Mouse (Mus musculus): ENCODE data around the gene Phf21a. TPM values are rescaled to one million over a fixed set of nuclear protein-coding genes. Genes with fewer than 3 reads are reported as not detected.

The Phf21a gene
- total RNA-seq (2014; rRNA removed) (41.3 and 117 TPM in 2 replicates), polyA plus RNA-seq (2015; fragmentation: Nextera tagmentation; extraction: Ambion mirVana) (24.1 and 31.7 TPM in 2 replicates)

DNA sequence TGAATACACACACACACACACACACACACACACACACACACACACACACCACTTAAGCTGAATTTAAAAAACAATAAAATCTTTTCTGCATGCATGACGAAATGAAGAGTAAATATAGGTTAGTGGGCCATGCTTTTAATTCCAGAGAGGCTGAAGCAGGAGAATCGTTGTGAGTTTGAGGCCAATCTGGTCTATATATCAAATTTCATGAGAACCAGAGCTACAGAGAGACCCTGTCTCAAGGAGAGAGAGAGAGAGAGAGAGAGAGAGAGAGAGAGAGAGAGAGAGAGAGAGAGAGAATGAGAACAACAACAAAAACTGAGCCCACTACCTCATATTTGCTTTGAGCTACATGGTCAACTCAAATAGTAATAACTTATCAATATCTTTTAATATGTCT is at the start of gene Phf21a:
Phf21a (plus strand) TSS at position 301 of the 400 bp plus-strand sequence.
- 88% methylated on average over 2 of the region's 2 CpGs for WGBS
- Histone ChIP-seq H3K4me3 (ENCODE audit: low read depth, low read length) (no peak within 1 kb of the TSS), H3K4me2 (ENCODE audit: low read depth, low read length, poor library complexity, severe bottlenecking) (no peak within 1 kb of the TSS), H3K36me3 (ENCODE audit: insufficient read depth, low read length) (no peaks in the 10 kb centered on the region), H3K4me1 (ENCODE audit: insufficient read depth, low read length) (no peaks in the 10 kb centered on the region), H3K27ac (ENCODE audit: low read depth, low read length) (no peak within 1 kb of the TSS), H3K27me3 (ENCODE audit: insufficient read depth, low read length) (no peaks in the 10 kb centered on the region), H3K9me3 (ENCODE audit: low read length) (no peaks in the 10 kb centered on the region), H3K9ac (replicated peaks; ENCODE audit: low read length, poor library complexity, severe bottlenecking) (no peak within 1 kb of the TSS)
- no peak for TF ChIP-seq CTCF (IDR thresholded peaks at IDR 0.05)
- ATAC-seq (ENCODE audit: low FRiP score), result no peak
- no peak for DNase-seq (ENCODE audit: low spot score)

DNA sequence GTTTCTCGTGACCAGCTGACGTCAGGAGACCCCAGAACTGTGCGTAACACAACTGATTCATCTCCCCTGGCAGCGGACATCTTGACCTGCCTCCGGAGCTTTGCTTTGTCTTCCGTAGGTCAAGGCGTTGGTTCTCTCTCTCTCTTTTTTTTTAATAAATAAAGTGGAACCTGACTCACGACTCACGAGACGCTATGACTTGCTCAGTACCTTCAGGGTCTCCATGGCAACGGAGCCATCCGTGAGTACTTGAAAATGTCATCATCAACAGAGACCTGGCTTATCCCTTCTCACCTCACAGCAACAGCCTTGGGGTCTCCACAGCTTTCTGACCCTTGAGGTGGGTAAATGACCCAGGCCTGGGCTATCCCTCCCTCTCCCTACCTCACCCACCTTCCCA is 49.6 kb upstream of the Phf21a start:
- ATAC-seq (ENCODE audit: low FRiP score) (no peak), DNase-seq (ENCODE audit: low spot score) (peak; percentile 45)
- no peak overlapping the region for H3K9ac ChIP-seq (replicated peaks; ENCODE audit: low read length, poor library complexity, severe bottlenecking)
- H3K4me3 ChIP-seq (ENCODE audit: low read depth, low read length), result no peak overlapping the region
- H3K27me3 ChIP-seq (ENCODE audit: insufficient read depth, low read length), result no peaks in the 10 kb centered on the region
- H3K27ac ChIP-seq (ENCODE audit: low read depth, low read length), result no peak overlapping the region
- 71% methylated on average over 12 of the region's 12 CpGs for WGBS
- H3K36me3 ChIP-seq (ENCODE audit: insufficient read depth, low read length), result no peaks in the 10 kb centered on the region
- TF ChIP-seq CTCF (IDR thresholded peaks at IDR 0.05), result no peak
- H3K9me3 ChIP-seq (ENCODE audit: low read length), result no peaks in the 10 kb centered on the region
- H3K4me1 ChIP-seq (ENCODE audit: insufficient read depth, low read length), result no peaks in the 10 kb centered on the region
- no peak overlapping the region for H3K4me2 ChIP-seq (ENCODE audit: low read depth, low read length, poor library complexity, severe bottlenecking)

- WGBS, result 42% methylated on average over 4 of the region's 4 CpGs
- DNase-seq (ENCODE audit: low spot score) (no peak), ATAC-seq (ENCODE audit: low FRiP score) (no peak)
- H3K4me1 ChIP-seq (ENCODE audit: insufficient read depth, low read length), result no peaks in the 10 kb centered on the region
- no peak overlapping the region for H3K4me3 ChIP-seq (ENCODE audit: low read depth, low read length)
- no peak for TF ChIP-seq CTCF (IDR thresholded peaks at IDR 0.05)
- no peak overlapping the region for H3K27ac ChIP-seq (ENCODE audit: low read depth, low read length)
- H3K4me2 ChIP-seq (ENCODE audit: low read depth, low read length, poor library complexity, severe bottlenecking), result no peak overlapping the region
- no peaks in the 10 kb centered on the region for H3K36me3 ChIP-seq (ENCODE audit: insufficient read depth, low read length)
- no peak overlapping the region for H3K9ac ChIP-seq (replicated peaks; ENCODE audit: low read length, poor library complexity, severe bottlenecking)
- no peaks in the 10 kb centered on the region for H3K27me3 ChIP-seq (ENCODE audit: insufficient read depth, low read length)
- H3K9me3 ChIP-seq (ENCODE audit: low read length), result no peaks in the 10 kb centered on the region
Measured at GRCm38 (mm10) chr2:92047601-92048000, 45.3 kb upstream of the Phf21a start.

- Histone ChIP-seq H3K9ac (replicated peaks; ENCODE audit: low read length, poor library complexity, severe bottlenecking) (no peak overlapping the region), H3K9me3 (ENCODE audit: low read length) (no peaks in the 10 kb centered on the region), H3K4me3 (ENCODE audit: low read depth, low read length) (no peak overlapping the region), H3K36me3 (ENCODE audit: insufficient read depth, low read length) (no peaks in the 10 kb centered on the region), H3K4me2 (ENCODE audit: low read depth, low read length, poor library complexity, severe bottlenecking) (no peak overlapping the region), H3K27ac (ENCODE audit: low read depth, low read length) (no peak overlapping the region), H3K4me1 (ENCODE audit: insufficient read depth, low read length) (no peaks in the 10 kb centered on the region), H3K27me3 (ENCODE audit: insufficient read depth, low read length) (no peaks in the 10 kb centered on the region)
- ATAC-seq (ENCODE audit: low FRiP score), result no peak
- 77% methylated on average over 9 of the region's 9 CpGs for WGBS
- no peak for TF ChIP-seq CTCF (IDR thresholded peaks at IDR 0.05)
- no peak for DNase-seq (ENCODE audit: low spot score)
Measured at GRCm38 (mm10) chr2:92048034-92048690, 44.8 kb upstream of the Phf21a start.

DNA sequence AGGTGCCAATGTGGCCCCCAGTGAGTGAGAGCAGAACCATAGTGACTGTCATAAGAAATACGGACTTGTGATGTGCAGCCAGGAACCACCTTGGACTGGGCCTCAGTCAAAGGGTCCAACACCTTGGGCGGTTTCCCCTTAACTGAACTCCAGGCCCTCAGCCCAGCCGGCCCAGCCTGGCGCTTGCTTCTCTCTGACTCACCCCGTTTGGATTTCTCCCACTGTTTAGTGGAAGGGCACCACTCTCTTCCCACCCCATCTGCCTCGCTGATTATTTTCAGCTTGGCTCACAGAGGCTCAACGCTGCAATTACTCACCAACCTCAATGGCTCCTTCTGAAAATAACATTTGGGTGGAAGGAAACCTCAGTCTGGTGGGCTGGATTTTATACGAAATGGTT is 40.7 kb upstream of the Phf21a start:
- Histone ChIP-seq H3K9me3 (ENCODE audit: low read length) (no peaks in the 10 kb centered on the region), H3K9ac (replicated peaks; ENCODE audit: low read length, poor library complexity, severe bottlenecking) (no peak overlapping the region), H3K4me3 (ENCODE audit: low read depth, low read length) (no peak overlapping the region), H3K4me2 (ENCODE audit: low read depth, low read length, poor library complexity, severe bottlenecking) (no peak overlapping the region), H3K36me3 (ENCODE audit: insufficient read depth, low read length) (no peaks in the 10 kb centered on the region), H3K27ac (ENCODE audit: low read depth, low read length) (no peak overlapping the region), H3K27me3 (ENCODE audit: insufficient read depth, low read length) (no peaks in the 10 kb centered on the region), H3K4me1 (ENCODE audit: insufficient read depth, low read length) (no peaks in the 10 kb centered on the region)
- TF ChIP-seq CTCF (IDR thresholded peaks at IDR 0.05), result no peak
- ATAC-seq (ENCODE audit: low FRiP score), result no peak
- 81% methylated on average over 8 of the region's 8 CpGs for WGBS
- no peak for DNase-seq (ENCODE audit: low spot score)

- ATAC-seq (ENCODE audit: low FRiP score) (no peak), DNase-seq (ENCODE audit: low spot score) (peak; percentile 25)
- Histone ChIP-seq H3K27ac (ENCODE audit: low read depth, low read length) (no peak overlapping the region), H3K4me1 (ENCODE audit: insufficient read depth, low read length) (no peaks in the 10 kb centered on the region), H3K27me3 (ENCODE audit: insufficient read depth, low read length) (no peaks in the 10 kb centered on the region), H3K9ac (replicated peaks; ENCODE audit: low read length, poor library complexity, severe bottlenecking) (no peak overlapping the region), H3K4me3 (ENCODE audit: low read depth, low read length) (no peak overlapping the region), H3K36me3 (ENCODE audit: insufficient read depth, low read length) (no peaks in the 10 kb centered on the region), H3K9me3 (ENCODE audit: low read length) (no peaks in the 10 kb centered on the region), H3K4me2 (ENCODE audit: low read depth, low read length, poor library complexity, severe bottlenecking) (no peak overlapping the region)
- TF ChIP-seq CTCF (IDR thresholded peaks at IDR 0.05), result no peak
- WGBS, result 55% methylated on average over 2 of the region's 2 CpGs
Measured at GRCm38 (mm10) chr2:92052754-92053153, 40.2 kb upstream of the Phf21a start.
